Mouse (Mus musculus) spleen, adult 12 weeks (tissue): ENCODE results near the gene Slc7a5.

Source experiments
- DNase-seq: peaks from one replicate; pipeline ENCODE4 v3.0.0; 2022; ENCODE audit warnings: low spot score

Gene Slc7a5

DNA sequence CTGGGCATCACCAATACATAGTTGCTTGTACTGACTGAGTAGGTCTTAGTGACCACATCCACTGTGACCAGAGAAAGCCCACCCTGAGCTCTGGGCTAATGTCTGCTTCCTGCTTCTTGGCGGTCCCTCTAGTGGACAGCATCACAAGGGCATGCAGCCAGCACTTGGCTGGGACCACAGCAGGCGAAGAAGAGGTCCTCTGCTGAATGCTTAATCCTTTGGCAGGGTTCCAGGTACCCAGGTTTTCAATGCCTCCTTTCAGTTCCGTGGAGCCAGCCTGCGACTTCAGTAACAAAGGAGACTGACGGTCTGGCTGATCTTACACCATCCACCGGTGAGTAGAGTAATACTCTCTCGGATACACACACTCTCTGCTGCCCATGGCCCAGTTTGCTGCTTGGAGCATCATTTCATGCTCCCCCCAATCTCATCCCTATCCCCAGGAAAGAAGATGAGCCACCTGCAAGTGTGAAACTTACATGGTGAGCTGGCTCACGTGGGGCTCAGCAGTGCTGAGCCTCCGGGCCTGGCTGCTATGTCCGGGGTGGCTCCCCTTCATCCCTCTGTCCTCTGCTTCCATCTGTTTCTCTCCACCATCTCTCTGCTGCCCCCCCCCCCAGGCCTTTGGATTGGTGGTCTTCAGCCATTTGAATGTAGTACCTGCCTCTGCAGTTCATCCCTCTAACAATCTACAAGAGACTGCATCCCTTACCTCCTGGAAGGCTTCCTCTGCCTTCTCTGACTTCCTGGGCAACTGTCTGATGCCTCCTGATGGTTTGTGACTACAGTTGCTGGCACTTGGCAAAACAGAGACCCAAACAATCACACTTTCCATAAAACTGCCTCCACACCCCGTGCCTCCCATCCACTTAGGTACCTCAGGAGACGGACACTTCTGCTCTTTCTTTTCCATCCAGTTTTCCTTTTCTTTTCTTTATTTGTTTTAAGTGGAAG, 28.1 kb upstream of the Slc7a5 start:
- no peak for DNase-seq

DNA sequence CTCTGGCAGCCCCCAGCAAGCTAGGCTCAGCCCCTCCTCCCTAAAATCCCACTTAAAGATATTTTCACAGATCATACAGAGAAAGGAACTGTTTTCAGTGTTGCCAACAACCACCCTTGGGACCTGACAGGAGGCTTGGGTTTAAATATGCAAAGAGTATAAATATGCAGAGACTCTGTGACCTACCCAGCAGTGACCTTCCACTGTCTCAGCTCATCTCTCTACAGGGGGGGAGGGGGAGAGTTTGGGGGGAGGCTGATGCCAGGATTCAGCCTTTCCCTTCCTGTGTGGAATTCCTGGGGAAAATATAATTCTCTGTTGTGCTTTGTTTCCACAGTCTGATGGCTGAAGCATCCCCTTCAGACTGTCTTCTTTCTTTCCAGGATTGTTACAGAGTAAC, 27.4 kb upstream of the Slc7a5 start:
- no peak for DNase-seq

DNA sequence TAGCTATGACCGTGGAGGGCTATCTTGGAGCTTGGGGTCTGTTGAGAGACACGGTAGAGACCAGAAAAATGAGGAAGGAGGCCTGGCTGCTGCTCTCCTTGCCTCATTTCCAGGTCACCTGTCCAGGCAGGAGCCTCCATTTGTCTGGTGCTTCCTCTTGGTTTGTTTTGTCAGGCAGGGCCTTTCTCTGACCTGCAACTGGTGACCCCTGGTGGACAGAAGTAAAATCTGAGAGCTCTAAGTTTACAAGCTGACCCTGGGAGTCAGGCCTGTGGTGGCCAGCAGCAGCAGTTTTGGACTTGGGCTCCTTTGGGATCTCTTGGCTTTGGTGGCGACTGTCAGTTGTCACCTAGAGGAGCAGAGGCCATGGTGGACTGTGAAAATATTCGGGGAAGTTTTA, 27.0 kb upstream of the Slc7a5 start:
- DNase-seq: no peak

DNA sequence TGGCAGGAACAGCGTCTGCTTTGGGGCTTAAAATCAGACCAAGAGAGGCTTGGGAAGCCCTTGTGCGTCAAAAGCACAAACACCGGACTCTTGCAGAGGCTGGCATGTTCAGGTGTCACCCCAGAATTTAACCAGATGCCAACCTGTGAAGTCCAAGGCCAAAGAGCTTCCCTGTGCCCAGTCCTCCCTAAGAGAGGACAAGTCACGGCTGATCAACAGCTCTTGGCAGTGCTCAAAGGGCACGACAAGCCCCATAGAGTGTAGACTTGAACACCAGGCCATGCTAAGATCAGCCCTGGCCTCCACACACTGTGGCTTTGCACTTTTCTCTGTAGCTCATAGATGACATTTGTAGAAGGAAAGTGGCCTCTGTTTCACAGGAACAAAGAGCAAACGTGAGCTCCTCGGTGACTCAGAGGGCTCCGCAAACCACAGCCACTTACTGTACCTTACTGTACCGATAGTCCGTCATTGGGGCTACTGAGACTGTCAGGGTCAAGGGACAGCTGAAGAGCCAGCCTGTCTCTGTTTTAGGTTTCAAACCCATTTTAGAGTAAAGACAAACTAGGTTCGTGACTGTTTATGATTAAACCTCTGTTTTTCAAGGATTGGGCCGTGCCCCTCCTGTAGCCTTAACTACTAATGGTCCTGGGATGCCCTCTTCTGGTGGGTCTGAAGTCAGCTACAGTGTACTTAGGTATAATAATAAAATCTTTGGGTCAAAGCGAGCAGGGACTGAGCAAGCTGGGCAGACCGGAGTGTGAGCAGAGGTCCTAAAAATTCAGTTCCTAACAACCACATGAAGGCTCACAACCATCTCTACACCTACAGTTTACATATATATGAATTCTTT, 25.4 kb upstream of the Slc7a5 start:
- no peak for DNase-seq

DNA sequence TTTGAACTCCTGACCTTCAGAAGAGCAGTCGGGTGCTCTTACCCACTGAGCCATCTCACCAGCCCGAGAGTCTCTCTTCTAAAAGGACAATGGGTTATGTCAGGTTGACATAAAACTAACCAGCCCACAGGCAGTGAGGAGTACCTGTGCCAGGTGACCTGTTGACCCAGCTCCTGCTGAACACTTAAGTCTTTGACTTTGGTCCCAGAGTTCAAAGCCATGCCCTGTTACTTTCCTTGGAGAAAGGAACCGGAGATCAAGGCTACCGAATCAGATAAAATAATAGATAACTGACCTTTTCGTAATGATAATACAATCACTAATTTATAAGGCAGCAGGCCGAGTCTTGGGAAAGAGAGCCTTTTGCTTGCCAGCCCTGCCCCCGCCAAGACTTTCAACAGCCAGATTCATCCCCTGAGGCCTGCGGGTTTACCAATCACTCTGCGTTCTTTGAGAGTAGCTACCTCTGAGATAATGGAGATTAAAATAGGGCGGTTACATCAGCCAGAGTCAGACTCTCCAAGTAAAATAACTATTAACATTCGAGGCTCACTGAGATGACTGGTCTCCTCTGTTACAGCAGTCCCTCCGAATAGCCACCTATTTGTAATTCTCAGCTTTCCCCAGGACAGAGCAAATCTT, 24.7 kb upstream of the Slc7a5 start:
- no peak for DNase-seq

DNA sequence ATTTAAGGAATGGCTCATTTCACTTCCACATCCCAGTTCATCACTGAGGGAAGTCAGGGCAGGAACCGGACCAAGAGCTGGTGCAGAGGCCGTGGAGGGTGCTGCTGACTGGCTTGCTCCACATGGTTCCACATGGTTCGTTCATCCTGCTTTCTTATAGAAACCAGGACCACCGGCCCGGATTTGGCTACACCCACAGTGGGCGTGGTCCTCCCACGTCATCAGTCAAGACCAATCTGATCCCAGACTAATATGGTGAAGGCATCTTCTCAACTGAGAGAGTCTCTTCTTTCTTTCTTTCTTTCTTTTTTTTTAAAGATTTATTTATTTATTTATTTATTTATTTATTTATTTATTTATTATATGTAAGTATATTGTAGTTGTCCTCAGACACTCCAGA, 24.1 kb upstream of the Slc7a5 start:
- no peak for DNase-seq

DNA sequence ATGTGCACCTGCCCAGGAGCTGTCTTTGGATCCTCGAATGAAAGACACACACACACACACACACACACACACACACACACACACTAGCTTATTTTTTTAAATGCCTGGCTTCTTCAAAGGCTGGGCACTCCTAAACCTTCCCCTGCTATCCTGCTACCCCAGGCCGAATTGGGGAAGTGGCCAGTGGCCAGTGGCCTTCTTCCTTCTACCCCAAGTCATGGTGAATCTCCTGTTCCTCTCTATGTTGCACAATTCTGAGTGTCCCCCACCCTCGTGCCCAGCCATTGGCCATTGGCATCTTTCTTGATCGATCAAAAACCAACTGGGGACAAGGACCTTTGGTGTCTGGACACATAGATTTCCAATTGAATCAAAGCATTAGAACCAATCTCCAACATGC, 22.6 kb upstream of the Slc7a5 start:
- no peak for DNase-seq

DNA sequence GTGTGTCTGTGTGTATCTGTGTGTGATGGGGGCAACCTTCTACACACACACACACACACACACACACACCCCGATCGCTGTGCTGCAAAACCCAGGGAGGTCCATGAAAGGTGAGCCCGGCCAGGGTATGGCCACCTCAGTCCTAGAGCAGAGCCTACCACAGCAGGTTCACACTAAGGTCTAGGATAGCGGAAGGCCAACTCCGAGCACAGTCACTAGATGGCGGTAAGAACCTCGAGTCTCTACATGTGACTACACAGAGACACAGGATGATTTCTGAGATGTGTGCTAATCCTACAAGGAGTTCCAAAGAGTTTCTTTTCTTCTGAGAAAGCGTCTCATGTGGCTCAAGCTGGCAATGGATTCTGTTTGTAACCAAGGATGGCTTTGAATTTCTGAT, 19.8 kb upstream of the Slc7a5 start:
- DNase-seq: no peak

DNA sequence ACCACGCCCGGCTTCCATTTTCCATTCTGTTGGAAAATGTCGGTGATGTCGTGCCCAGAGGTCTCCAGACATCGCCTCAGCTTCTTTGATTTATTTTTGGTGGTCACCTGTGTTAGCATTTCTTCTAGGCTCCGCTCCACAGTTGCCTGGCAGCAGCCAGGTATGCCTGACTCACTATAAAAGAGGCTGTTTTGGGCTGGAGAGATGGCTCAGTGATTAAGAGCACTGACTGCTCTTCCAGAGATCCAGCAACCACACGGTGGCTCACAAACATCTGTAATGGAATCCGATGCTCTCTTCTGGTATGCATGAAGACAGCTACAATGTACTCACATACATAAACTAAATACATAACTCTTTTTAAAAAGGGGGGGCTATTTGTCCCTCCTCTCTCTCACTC, 18.8 kb upstream of the Slc7a5 start:
- no peak for DNase-seq

DNA sequence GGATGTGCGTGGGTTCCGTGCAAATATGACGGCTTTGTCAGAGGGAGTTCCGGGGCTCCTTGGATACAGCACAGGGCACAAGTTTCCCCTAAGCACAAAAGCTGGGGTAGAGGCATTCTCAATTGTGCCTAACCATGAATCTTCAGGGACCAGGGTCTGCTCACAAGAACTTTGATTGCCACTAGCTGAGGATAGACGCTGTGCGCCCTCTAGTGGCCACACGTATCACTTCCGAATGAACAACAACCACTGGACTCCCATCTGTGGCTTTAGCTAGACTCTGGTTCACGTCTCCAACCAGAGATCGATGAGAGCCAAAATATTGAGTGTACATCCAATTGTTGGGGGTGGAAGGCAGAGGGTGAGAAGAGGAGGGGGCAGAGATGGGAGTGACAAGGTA, 18.1 kb upstream of the Slc7a5 start:
- peak; percentile 59 for DNase-seq

DNA sequence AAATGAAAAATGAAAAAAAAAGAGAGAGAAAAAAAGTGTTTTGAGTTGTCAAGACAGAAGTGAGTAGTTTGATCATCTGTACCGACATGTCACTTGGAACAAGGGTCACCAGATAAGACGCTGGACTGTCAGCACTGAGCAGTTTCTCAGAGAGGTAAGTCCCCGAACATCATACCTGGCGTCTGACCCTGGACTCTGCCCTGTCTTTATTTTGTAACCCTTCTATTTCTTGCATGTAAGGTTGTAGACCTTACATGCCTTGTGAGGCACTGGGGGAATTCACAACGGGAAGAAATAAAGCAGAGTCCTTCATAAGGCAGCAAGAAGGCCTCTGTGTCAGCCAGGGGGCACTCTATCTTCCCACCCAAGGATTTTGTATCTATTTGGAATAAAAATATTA, 17.2 kb upstream of the Slc7a5 start:
- no peak for DNase-seq

DNA sequence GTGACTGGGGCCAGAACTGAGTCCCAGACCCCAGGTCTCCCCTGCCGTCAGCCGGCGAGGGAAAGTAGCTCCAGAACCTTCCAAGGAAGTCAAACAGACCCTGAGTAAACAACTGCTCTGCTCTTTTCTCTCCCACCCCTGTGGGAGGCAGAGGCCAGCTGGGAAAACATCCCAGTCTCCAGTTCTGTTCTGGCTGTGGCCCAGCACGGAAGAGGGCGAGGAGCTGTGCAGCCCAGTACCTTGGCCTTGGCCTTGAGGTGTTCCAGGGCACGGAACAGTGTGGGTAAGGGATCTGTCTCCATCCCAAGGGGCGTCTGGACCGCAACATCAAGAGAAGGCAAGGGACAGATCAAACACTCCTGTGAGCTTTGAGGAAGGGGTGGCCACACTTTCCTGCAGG, 14.6 kb upstream of the Slc7a5 start:
- DNase-seq: no peak

DNA sequence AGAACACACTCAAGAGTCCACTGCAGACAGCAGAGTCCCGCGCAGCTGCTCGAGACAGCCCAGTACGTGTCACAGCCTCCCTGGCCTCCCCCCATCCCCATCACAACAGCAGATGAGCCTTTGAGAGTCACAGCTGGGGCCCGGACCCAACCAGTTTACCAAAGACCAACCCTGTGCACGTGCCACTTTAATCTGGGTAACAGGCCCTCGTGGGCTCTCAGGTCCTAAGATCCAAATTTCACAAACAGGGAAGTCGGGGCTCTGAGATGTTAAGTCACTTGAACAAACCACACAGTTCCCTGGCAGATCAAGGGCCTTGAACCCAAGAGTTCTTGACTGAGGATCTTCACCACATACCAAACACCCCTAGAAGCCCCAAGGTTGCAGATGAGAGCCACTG, 14.1 kb upstream of the Slc7a5 start:
- no peak for DNase-seq

DNA sequence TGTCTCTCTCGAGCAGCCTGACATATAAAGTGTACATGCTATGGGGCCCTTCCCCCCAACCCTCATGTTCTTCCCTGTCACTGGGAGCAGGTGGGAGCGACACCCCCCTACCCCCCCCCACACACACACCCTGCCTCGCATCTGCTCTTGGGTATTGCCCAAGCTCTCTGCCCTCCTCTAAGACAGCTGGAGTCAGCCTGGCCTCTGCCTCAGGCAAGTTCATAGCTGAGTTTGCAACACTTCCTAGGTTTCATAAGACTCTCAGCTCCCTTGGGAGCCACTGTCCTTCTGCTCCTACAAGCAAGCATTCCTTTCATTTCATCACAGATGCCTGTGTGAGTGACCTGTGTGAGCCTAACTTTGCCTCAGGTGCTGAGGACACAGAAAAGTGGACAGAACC, 12.2 kb upstream of the Slc7a5 start:
- DNase-seq: no peak

DNA sequence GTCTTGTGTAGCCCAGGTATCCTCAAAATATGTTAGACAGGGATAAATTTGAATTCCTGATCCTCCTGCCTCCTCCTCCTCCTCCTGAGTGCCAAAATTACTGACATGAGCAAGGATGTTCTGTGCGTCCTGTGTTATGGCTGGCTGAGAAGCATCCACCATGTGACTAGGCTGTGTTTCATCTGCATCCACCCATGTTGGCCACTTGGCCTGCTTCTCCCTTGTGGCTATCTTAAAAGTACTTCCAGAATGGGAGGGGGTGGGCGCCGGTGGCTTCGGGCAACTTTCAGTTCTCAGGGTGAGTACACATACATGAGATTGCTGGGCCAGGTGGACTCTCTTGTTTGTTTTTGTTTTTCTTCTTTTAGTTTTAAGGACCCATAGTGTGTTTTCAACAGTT, 11.7 kb upstream of the Slc7a5 start:
- no peak for DNase-seq

DNA sequence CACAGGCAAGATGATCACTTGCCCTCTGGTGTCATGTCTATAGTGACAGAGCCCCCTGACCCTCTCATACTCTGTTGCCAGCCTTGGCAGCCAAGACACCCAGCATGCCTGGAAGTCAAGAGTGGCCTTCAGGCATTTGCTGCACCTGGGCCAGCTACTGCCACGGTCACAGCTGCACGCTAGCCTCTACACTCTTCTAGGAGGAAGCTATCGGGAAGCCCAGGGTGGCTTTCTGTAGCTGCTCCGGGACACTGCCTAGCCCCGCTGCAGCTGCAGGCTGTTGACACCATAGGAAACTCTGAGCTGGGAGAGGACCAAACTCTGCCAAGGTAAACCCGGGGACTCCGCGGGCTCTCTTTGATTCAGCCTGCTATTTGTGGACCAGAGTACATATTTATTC, 5.9 kb upstream of the Slc7a5 start:
- DNase-seq: no peak

DNA sequence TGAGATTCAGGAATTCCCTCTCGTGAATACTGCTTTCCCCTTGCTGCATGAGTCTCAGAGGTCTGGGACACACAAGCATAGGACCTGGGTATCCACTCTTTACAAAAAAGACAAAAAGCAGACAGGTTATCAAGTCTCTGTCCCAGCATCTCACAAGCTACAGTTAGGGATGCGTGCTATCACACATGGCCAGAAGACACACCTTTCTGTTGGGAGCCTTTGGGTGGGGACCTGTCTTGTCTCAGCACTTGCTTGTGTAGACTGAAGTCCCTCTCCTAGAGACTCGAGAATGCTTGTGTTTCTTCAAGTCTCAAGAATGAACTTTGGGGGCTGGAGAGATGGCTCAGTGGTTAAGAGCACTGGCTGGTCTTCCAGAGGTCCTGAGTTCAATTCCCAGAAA, 5.3 kb upstream of the Slc7a5 start:
- DNase-seq: no peak

DNA sequence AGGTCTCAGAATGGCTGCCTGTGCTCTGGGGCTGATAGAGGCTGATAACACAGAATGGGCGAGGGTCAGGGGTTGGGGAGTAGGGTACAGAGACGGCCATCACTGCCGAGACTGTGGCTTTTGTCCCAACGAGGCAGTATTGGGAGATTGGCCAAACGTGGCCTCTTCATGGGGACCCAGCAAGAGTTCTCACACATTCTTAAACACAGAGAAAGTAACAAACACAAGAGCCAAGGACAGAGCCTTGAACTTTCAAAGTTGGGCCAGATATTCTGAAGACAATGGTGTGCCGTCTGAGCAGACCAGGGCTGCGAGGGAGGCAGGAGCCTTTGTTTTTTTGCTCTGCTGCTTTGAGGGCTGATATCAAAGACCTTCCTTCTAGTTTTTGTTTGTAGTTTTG, 4.5 kb upstream of the Slc7a5 start:
- DNase-seq: no peak

DNA sequence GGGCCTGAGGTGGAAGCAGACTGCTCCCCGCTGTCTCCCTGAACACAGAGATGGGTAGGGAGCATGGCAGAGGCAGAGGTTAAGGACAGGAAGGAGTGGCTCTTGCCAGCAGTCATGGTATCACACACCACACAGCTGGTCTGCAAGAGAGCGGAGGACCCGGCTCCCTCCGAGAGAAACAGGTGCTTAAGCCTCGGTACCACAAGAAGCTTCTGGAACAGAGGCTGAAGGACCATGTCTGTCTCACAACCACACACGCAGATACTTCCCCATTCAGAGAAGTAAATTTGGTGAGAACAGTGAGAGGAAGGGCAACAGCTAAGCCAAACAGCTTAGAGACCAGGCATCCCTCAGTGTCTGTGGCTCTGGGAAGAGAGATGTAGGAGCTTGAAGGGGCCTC, 3.9 kb upstream of the Slc7a5 start:
- DNase-seq: no peak

DNA sequence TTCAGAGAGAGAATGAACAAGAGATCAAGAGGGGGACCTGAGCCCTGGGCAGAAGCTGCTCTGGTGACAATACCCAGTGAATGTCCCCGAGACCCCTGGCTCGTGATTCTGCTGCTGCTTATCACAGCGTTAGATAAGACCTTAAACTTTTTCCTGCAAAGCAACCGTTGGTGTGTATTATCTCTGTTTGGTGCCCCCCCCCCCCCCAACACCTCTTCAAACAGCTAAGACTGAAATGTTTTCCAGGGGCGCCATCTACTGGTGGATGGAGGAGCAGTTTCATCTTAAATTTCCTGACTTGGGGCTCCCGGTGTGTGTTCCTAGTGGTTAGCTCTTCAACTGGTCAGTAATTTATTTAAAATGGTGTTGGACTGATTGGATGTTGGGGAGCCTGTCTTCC, 2.2 kb upstream of the Slc7a5 start:
- peak; percentile 63 for DNase-seq

DNA sequence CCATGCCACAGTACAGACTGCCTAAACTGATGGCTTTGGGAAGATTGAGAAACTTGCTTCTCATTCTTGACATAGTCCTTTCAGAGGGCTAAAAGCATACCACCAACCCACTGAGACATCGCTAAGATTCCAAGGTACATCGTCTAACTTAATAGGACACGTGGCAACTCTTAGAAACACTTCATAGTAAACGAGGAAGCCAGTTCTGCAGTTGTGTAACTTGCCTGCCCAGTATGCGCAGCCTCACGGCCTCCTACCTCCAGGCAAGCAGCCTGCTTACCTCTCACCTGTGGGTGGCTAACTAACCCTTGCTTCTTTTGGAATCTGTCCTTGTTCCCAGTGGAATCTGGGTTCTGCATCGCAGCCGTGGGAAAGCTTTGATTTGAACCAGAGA, 1.7 kb upstream of the Slc7a5 start:
- DNase-seq: no peak

DNA sequence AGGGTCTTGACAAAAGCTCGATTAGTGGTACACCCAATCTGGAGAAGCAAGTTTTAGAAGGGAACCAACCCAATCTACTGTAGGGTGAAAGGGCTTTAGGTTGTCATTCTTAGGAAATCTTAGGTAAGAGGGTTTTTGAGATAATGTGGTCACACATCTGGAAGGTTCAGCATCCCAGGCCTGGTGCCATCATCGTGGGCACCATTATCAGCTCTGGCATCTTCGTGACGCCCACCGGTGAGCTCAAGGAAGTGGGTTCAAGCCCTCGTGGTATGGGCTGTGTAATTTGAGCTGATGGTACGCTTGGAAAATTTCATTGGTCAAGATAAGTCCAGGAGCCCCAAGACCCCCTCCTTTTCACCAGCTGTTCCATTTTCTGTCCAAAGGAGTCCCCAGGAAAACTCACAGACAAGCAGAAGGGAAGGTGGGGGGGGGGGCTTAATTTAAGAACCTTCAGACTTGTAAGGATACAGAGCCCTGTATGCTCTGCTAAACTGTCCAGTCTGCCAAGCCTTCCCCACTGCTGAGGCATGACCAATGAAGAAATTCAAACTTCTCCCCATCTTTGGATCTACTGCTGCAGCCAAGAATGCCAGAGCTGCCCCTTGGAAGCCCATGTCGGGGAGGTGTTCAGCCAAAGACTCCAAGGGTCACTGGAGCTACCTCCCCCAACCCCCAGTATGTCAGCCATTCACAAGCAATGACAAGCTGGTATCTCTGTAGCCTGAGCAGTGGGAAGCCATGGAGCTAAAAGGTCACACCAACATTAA, 1.1 kb upstream of the Slc7a5 start:
- no peak for DNase-seq
